Mouse (Mus musculus): ENCODE measurements around the gene Tmem120b.

Tmem120b gene

GRCm38 (mm10) chr5:123068115-123068514, at the start of gene Tmem120b:
Tmem120b (plus strand) TSS chr5:123068415.
- no peak for DNase-seq (ENCODE audit: extremely low read depth, low read depth, low spot score)

- no peak for DNase-seq (ENCODE audit: extremely low read depth, low read depth, low spot score)
Observed at GRCm38 (mm10) chr5:123019336-123020016, 48.7 kb upstream of the Tmem120b start.

- DNase-seq (ENCODE audit: extremely low read depth, low read depth, low spot score), result no peak
Observed at GRCm38 (mm10) chr5:123020426-123020825, 47.8 kb upstream of the Tmem120b start.

GRCm38 (mm10) chr5:123021438-123021837, 46.8 kb upstream of the Tmem120b start:
- no peak for DNase-seq (ENCODE audit: extremely low read depth, low read depth, low spot score)

GRCm38 (mm10) chr5:123023049-123023448, 45.2 kb upstream of the Tmem120b start:
- DNase-seq (ENCODE audit: extremely low read depth, low read depth, low spot score), result no peak

GRCm38 (mm10) chr5:123024312-123024711, 43.9 kb upstream of the Tmem120b start:
- no peak for DNase-seq (ENCODE audit: extremely low read depth, low read depth, low spot score)

GRCm38 (mm10) chr5:123024965-123025573, 43.1 kb upstream of the Tmem120b start:
- DNase-seq (ENCODE audit: extremely low read depth, low read depth, low spot score), result no peak

- no peak for DNase-seq (ENCODE audit: extremely low read depth, low read depth, low spot score)
Observed at GRCm38 (mm10) chr5:123026414-123026813, 41.8 kb upstream of the Tmem120b start.

- no peak for DNase-seq (ENCODE audit: extremely low read depth, low read depth, low spot score)
Observed at GRCm38 (mm10) chr5:123027436-123027835, 40.8 kb upstream of the Tmem120b start.

GRCm38 (mm10) chr5:123029729-123030128, 38.5 kb upstream of the Tmem120b start:
- no peak for DNase-seq (ENCODE audit: extremely low read depth, low read depth, low spot score)

- no peak for DNase-seq (ENCODE audit: extremely low read depth, low read depth, low spot score)
Observed at GRCm38 (mm10) chr5:123031312-123031711, 36.9 kb upstream of the Tmem120b start.

GRCm38 (mm10) chr5:123033646-123034160, 34.5 kb upstream of the Tmem120b start:
- DNase-seq (ENCODE audit: extremely low read depth, low read depth, low spot score), result no peak

- DNase-seq (ENCODE audit: extremely low read depth, low read depth, low spot score), result no peak
Observed at GRCm38 (mm10) chr5:123035089-123035488, 33.1 kb upstream of the Tmem120b start.

GRCm38 (mm10) chr5:123035564-123035963, 32.7 kb upstream of the Tmem120b start:
- no peak for DNase-seq (ENCODE audit: extremely low read depth, low read depth, low spot score)

- no peak for DNase-seq (ENCODE audit: extremely low read depth, low read depth, low spot score)
Observed at GRCm38 (mm10) chr5:123038115-123038514, 30.1 kb upstream of the Tmem120b start.

- DNase-seq (ENCODE audit: extremely low read depth, low read depth, low spot score), result no peak
Observed at GRCm38 (mm10) chr5:123039120-123039752, 29.0 kb upstream of the Tmem120b start.

- DNase-seq (ENCODE audit: extremely low read depth, low read depth, low spot score), result no peak
Observed at GRCm38 (mm10) chr5:123040796-123041195, 27.4 kb upstream of the Tmem120b start.

- DNase-seq (ENCODE audit: extremely low read depth, low read depth, low spot score), result no peak
Observed at GRCm38 (mm10) chr5:123043856-123044255, 24.4 kb upstream of the Tmem120b start.

- no peak for DNase-seq (ENCODE audit: extremely low read depth, low read depth, low spot score)
Observed at GRCm38 (mm10) chr5:123045561-123046295, 22.5 kb upstream of the Tmem120b start.

GRCm38 (mm10) chr5:123046916-123047315, 21.3 kb upstream of the Tmem120b start, which contains the start of gene Morn3:
Morn3 (minus strand) TSS chr5:123047016.
- DNase-seq (ENCODE audit: extremely low read depth, low read depth, low spot score), result no peak

- DNase-seq (ENCODE audit: extremely low read depth, low read depth, low spot score), result no peak
Observed at GRCm38 (mm10) chr5:123049271-123049670, 18.9 kb upstream of the Tmem120b start.
